Mouse (Mus musculus) kidney, postnatal 10 days (tissue): ENCODE measurements around the gene Tcea3.
A peak's percentile ranks its signal among the peaks of the same experiment; 100 is the strongest.

ENCODE experiments used
- DNase-seq: peaks from one replicate; pipeline ENCODE4 v3.0.0; 2021; ENCODE audit warnings: mixed read lengths

The Tcea3 gene

DNA sequence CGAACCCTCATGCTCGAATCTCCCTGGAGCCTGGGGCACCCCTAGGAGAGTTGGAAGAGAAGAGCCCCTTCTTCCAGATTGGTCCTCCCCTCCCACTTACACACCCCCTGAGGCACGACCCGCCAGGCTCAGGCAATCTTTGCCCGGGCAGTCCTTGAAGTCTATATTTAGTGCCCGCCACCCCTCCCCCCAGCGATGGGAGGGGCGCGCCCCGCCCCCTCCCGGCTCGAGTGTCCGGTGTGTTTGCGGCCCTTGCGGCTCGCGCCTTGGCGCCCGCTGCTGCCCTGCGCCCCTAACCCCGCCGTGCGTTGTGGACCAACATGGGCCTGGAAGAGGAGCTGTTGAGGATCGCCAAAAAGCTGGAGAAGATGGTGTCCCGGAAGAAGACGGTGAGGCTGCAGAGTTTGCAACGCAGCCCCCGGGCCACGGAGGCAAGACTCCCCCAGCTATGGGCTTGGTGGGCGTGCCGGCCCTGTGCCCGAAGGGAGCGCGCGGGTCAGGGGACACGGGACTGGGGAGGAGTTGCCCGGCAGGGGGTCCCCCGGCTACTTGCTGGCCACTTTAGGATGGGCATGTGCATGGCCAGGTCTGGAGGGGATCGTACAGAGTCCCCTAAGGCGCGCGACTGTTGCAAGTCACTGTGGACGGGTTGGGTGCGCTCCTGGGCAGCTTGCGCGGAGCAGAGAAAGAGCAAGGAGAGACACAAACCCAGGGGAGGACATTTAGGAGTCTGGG lies at the start of gene Tcea3:
Gene Tcea3 (plus strand): TSS at position 1 of the 735 bp plus-strand sequence.
- DNase-seq: peak; percentile 81

- no peak for DNase-seq
Measured at GRCm38 (mm10) chr4:136198846-136199245, 48.7 kb upstream of the Tcea3 start.

DNA sequence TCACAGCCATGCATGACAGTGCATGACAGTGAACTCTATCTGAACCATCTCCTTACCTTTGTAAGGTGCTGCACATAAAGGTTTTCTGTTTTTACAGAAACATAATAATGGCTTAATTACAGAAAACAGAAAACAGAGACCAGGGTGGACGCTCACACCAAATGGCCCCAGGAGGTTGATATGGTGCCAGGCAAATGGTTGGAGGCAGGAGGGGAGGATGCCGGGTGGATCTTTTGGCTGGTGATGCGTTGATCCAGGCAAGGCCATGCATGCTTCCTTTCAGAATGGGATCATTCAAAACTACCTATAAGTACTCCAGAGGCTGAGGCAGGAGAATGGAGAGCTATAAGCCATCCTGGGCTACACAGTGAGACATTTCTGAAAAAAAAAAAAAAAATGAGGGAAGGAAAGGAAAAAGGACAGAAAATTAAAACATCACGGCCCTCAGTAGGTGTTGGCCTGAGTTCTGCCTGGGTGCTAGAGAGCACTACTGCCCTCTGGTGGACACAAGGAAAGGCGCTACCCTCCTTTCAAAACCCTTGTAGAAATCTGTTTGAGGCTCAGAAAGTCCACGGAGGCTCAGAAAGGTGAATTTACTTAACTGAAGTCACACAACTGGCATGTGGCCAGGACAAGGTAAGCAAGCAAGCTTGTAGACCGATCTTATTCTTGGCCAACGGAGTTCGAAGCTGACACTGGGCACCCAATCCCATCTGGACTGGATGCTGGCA lies 47.8 kb upstream of the Tcea3 start:
- peak; percentile 69 for DNase-seq

DNA sequence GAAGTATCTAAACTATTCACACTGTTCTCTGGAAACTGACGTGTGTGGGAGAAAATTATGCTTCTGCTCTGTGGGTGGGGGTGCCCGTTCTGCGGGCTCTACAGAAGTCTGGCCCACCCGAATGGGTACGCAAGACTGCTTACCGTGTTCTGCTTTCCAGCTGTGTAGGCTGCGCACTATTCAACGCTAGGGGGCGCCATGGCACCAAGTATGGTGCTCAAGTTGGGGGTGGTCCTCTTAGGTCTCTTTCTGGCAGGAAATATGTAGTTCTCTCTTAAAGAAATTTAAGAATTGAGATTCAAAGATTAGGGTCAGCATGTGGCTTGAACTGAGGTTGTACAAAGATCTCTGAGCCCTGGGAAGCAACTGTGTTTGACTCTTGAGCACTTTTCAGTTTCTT lies 45.0 kb upstream of the Tcea3 start:
- DNase-seq: peak; percentile 90

- no peak for DNase-seq
Measured at GRCm38 (mm10) chr4:136204775-136205174, 42.8 kb upstream of the Tcea3 start.

GRCm38 (mm10) chr4:136206033-136206893 lies 41.3 kb upstream of the Tcea3 start, which contains the start of gene Asap3:
TSS of gene Asap3 (plus strand) at chr4:136206365.
- DNase-seq: peak; percentile 100

DNA sequence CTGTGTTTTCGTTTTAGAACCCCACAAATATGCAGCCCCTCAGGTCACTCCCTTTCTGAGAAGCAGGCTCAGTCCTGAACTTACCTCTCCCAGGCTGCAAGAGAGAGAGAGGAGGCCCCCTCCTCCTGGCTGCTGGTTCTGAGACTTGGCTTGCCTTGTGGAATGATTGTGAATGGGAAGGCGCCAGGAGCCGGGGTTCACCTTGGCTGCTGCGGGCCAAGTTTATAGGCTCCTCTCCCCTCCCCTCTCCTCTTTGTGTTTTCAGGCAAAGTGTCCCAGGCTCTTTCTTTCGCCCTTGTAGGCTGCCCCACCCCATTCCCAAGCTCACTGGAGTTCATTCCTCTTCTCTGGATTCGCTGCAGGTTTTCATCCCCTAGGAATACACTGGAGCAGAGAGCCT lies 40.6 kb upstream of the Tcea3 start:
- no peak for DNase-seq

- DNase-seq: no peak
Measured at GRCm38 (mm10) chr4:136210931-136211330, 36.6 kb upstream of the Tcea3 start.

GRCm38 (mm10) chr4:136213629-136214028 lies 33.9 kb upstream of the Tcea3 start:
- peak; percentile 83 for DNase-seq

GRCm38 (mm10) chr4:136214828-136215227 lies 32.7 kb upstream of the Tcea3 start:
- no peak for DNase-seq

GRCm38 (mm10) chr4:136215576-136215975 lies 32.0 kb upstream of the Tcea3 start:
- DNase-seq: no peak

DNA sequence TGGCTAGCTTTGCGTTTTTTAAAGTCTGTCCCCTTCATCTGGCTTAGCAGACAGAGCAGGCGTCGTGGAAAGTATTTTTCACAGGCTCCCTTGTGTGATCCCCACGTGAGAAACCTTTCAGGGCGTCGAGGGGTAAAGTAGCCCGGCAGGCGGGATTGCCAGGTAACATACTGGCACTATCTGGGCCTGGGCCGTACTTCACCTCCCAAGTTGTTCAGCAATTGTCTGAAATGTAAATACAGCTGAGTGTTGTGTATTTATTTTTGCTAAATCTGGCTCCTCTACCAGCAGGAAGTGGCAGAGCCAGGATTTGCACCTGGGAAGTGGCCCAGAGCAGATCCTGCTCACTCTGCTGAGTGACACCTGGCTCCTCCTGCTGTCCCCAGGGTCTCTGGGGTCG lies 30.5 kb upstream of the Tcea3 start:
- no peak for DNase-seq

- DNase-seq: peak; percentile 86
Measured at GRCm38 (mm10) chr4:136218595-136219214, 28.8 kb upstream of the Tcea3 start.

- DNase-seq: no peak
Measured at GRCm38 (mm10) chr4:136220133-136220775, 27.3 kb upstream of the Tcea3 start.

GRCm38 (mm10) chr4:136223549-136224239 lies 23.8 kb upstream of the Tcea3 start:
- no peak for DNase-seq

DNA sequence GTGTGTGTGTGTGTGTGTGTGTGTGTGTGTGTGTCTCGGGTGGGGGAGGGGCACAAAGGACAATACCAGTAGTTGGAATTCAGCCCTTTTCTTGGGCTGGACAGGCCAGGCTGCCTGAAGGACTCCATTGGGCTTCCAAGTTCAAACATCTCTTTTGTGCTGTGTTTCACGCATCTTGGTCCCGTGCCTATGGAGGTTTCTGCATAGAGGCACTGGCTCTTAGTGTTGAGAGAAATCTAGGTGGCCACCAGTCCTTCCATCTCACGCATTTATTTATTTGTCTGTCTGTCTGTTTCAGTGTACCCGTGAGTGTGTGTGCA lies 23.3 kb upstream of the Tcea3 start:
- no peak for DNase-seq

DNA sequence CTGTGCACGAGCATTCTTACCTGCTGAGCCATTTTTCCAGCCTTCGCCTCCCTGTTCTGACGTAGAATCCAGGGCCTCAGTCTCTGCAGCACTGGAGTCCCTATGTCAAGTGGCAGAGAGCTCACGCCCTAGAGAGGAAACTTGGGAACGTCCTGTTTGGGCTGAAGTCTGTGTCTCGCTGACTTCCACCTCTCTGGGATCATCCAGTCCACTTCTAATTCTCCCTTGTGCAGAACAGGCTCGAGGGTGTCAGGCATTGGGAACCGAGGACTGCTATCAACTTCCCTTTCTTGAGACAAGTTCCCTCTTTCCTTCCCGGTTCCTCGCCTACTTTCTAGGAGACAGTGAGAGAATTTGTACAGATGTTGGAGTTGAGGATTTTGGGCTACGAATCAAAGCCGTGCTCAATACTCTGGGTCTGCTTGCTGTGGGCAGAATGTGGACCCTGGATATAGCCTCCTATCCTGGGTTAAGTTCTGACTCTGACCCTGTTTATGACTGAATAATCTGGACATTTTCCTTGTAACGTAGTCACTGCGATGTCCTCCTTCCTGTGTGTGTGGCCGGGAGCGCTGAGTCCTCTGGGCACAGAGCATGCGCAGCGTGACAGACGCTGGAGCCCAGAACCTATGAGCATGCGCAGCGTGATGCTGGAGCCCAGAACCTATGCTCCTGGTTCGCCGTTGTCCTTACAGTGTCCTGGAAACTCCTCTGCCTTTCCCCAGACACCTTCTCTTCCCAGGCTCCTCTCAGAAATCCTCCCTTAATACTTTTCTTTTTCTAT lies 22.7 kb upstream of the Tcea3 start:
- no peak for DNase-seq

- peak; percentile 31 for DNase-seq
Measured at GRCm38 (mm10) chr4:136227408-136227807, 20.1 kb upstream of the Tcea3 start.

DNA sequence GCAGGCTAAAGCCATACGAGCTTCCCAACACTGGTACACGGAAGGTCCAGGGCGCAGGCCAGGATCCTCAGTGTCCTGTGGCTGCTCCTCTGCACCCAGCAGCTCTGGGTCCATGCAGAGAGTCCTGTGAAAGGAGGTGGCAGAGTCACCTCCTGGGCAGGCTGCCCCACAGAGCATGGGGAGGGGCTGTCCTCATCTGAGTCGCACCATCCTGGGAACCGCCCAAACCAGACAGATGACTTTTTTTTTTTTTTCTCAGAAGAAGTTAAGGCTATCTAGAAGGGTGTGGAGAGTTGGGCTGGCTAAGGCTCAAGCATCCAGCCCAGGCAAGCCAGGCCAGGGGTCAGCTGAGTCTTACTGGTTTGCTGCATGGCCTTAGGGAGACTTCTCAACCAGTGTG lies 18.9 kb upstream of the Tcea3 start:
- no peak for DNase-seq

- no peak for DNase-seq
Measured at GRCm38 (mm10) chr4:136238669-136239068, 8.9 kb upstream of the Tcea3 start.

- no peak for DNase-seq
Measured at GRCm38 (mm10) chr4:136239111-136239510, 8.4 kb upstream of the Tcea3 start.
